Mouse (Mus musculus) ZHBTc4 (cell line): ENCODE data around the gene Ccdc88c.
A peak's percentile ranks its signal among the peaks of the same experiment; 100 is the strongest.

Experiments
- DNase-seq: peaks from one replicate; pipeline ENCODE4 v3.0.0-alpha.2; 2011; ENCODE audit warnings: low read depth, low spot score

The Ccdc88c gene

DNA sequence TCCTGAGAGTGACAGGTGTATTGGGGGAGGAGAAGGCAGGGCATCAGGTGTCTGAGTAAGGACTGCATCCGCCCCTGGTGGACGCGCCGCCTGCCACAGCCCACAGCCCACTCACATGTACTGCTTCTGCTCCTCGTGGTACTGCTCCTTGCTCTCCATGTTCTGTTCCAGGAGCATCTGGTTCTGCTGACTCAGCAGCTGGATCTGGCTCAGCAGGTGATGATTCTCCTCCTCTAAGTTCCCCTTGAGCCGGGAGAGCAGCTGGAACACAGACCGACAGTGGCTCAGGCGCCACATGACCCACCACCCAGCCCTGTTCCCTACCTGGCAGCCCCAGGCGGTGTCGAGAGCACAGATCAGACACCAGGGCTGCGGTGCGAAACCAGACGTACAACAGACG is 97.2 kb downstream of the Ccdc88c start:
- DNase-seq: no peak

DNA sequence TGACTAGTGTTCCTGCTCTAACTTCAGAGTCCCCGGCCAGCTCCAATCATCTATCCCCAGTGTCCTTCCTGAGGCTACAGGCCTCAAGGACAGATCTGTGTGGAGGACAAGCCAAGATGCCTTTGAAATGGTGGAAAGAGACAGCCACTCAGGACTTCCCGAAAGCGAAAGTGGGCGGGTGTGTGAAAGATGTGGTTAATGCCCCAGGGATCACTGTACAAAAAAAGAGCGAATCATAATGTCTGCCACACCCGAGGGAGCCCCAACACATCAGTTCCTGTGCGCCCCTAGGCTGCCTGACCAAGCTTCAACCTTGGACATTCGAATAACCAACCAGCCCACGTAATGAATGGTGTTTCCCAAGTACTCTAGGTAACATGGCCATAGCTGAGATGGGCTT is 100.6 kb downstream of the Ccdc88c start:
- no peak for DNase-seq

DNA sequence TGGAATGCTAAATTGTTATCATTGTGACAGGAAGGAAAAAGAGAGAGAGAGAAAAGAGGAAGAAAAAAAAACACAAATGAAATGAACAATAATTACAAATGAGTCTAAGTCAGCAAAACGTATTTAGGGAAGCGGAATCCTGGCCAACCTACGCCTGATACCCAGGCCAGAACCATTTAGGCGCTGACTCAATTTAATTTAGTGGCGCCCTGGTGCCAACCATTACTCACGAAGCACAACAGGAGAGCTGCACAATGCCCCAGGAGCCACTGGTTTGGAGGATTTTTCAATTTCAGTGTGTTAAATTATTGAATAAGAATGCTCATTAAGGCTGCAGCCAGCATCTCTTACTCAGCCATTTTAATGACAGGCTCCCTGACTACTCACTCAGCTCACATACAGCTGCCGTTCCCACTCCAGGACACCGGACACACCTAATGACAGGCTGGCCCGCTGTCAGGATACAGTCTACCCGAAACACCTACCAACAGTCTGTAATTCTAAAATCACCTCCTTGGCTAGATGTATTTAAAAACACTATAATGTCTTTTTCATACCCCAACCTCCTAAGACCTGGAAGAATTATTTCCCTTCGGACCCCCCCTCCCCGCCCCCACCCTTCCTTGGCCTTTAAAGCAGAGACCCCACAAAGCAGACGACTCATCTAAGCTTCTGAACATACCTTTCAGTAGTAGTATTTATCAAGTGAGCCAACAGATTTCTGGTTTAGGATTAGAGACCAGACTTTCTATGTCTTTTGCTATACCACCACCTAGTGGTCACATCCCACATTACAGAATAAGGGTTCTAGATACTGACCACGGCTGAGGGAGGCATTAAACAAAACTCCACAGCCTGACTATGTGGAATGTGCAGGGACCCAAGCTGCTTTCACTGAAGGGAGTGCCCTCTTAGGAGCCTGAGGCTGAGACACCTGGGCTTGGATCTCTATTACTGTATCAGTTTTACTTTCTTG is 102.9 kb downstream of the Ccdc88c start:
- peak; percentile 88 for DNase-seq

DNA sequence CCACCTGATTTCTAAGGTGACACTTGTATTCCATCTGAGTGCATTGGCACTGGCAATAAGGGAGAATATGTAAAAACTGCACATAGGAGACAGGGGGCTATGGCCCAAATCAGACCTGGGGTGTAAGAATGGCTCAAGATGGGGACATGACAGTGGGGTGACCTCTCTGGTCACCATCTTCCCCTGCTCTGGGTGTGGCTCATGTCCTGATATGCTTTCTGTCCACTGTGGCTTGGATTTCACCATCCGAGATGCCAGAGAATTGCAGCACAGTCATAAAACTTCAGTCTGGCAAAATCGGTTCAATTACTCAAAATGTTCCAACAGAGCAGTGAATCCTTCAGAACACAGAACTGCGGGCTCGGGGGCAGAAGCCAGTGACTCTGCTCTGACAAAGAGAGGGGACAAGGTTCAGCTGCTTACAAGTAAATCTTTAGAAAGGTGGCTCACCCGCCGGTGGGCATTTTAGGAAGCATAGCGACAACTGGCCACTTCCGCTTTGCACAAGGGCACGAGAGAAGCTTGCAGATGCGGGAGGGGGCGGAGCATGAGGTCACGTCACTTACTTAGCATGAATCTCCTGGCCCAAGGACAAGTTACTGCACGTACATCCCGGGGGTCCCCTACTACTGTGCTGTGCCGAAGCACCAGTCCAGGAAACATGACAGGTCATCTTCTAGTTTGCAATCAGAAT is 104.1 kb downstream of the Ccdc88c start:
- DNase-seq: no peak

DNA sequence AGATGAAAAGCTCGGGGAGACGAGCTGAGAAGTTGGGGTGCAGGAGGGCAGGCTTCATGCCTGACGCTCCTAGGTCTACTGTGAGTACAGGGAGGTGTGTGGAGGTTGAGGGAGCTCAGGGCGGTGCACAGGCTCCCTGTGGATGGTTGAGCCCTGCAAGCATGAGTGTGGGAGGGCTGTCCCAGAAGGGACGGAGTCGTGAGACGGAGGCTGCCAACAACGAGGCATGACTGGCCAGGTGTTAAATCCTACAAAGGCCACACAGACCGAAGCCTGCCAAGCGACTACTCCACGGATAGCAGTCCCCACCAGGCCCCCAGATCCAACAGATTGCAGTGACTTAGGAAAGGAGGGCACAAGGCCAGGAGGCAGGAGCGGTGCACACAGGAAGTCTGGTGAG is 118.1 kb downstream of the Ccdc88c start:
- DNase-seq: no peak

DNA sequence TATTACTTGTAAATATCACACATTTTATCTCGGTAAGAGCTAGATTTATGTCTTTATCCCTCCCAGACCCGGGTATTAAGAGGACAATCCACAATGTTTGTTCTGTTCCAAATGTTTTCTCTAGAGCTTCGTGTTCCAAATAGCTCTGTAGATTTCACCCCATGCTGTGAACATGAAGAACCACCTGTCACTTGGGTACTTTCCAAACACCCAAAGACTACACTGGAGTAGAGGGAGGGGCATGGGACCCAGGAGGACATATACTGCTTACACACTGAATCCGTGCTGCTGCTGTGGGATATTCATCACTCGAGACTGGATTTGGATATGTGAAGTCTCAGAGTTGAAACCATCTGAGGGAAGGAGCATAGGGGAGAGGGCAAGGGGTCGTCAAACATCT is 119.1 kb downstream of the Ccdc88c start:
- no peak for DNase-seq

DNA sequence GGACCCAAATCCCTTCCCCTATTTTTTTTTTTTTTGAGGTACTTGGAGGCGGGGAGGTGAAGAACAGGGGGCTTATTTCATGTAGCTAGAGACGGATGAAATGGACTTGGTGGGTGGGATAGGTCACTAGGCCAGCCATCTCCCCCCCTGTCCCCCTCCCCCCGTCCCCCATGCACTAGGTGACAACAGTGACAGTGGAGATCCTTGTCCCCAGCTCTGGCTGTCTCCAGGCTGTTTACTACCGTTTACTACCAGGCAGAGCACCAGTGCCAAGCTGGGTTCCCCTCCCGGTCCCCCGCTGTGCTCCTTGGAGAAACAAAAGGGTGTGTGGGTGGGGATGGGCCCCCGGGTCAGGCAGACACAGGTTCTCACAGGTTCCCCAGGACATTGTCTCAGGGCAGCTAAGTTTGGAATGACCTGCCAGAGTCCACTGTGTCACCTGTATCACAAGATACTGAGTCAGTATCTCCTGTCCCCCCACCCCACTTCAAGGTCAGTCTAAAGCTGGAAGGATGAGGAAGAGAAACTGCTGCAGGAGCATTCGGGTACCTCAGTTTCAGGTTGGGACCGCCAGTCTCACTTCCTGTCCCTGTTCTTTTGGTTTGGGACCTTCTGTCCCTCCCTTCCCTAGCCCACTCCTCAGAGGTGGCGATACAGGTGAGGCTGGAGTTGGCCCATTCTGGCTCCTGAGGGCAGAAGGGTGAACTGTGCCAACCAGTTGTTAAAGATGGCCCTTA is 120.4 kb downstream of the Ccdc88c start:
- DNase-seq: peak; percentile 70

DNA sequence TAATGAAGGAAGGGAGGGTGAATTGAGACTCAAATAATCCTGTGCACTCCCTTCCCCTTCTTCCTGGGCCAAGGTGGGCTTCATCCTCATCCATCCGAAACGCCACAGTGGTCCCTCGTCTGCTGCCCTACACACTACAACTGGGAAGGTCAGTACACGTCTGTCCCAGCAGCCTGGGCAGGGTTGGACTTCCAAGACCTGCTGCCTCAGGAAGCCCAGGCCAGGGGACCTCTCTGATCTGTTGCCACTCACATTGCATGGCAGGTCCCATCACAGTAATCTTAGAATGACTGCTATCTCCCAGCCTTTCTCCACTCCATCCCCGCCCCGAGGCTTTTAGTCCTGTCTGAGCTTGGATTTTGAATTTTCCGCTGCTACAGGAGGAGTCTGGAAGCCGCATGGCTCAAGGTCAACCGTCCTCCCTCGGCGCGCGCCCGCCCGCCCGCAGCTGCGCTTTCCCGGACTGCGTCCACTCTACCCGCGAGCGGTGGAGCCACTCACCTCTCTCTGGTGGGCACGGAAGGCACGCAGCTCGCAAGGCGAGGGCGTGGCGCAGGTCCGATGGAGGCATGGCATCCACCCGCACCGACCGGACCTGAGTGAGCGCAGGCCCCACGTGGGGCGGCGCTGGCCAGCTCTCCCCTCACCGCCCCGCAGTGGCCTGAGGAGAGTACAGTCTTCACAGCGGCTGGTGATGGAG is 121.1 kb downstream of the Ccdc88c start, which contains the start of gene Gpr68:
TSS of gene Gpr68 (minus strand) at position 601 of the 700 bp plus-strand sequence.
- DNase-seq: peak; percentile 39

DNA sequence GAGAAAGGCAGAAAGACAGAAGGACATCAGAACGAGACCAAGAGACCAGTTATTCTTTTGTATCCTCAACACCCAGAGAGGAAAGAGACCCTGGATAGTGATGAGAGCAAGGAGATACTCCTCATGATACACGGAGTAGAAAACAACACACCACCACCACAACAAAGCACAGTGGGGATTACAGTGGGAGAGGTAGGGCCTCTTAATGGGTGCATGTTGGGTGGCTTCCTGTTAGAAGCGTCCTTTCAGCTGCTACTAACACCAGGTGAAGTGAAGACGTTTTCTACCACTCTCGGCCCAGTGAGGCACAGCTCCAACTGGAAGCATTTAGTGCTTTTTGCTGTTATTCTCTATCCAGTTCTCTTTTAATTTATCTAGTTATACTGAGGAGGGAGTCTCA is 122.0 kb downstream of the Ccdc88c start:
- DNase-seq: no peak

DNA sequence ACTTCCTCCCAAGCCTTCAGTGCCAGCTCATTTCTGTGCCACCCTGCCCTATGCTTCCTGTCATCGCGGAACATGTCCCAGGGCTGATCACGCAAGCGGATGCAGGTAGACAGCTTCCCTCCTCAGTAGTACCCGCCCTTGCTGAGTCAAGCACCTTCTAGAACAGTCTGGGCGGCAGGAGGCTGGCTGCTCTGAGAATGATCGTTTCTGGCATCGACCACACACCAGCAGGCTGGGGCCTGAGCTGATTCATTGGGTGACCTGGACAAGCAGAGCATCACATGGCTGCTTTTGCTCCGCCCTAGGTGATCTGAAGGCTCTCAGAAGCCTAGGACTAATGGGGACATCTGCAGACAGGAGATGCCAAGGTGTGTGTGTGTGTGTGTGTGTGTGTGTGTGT is 125.1 kb downstream of the Ccdc88c start:
- peak; percentile 38 for DNase-seq

DNA sequence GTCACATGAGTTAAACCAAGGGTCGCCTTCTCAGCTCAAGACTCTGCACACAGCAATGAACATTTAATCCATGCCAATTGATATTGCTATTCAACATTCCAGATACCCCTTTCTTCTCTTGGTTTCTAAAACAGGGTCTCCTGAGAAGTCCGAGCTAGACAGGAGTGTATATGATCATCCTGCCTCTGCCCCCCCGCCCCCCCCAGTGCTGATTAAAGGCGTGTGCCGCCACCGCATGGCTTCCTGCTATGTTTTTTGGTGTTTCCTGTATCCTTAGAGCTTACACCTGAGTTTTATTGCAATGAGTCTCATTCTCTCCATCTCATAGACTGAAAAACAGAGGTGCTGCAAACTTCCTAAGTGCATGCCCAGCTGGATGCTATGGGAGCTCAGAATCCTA is 127.5 kb downstream of the Ccdc88c start:
- no peak for DNase-seq

DNA sequence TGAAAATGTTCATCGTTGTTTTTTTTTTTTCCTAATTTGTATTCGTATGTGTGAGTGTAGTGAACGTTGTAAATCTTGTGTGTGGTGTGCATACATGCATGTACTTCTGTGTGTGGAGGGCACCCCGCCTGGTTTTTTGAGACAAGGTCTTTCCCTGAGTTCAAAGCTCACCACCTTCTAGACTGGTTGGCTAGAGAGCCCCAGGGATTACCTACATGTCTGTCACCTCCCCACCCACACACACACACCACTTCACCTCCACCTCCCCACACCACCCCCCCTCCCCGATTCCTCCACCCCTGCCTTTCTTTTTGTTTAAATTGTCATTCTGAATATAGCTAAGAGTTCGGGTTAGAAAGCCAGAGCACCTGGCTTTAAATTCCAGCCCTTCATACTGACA is 128.0 kb downstream of the Ccdc88c start:
- no peak for DNase-seq

DNA sequence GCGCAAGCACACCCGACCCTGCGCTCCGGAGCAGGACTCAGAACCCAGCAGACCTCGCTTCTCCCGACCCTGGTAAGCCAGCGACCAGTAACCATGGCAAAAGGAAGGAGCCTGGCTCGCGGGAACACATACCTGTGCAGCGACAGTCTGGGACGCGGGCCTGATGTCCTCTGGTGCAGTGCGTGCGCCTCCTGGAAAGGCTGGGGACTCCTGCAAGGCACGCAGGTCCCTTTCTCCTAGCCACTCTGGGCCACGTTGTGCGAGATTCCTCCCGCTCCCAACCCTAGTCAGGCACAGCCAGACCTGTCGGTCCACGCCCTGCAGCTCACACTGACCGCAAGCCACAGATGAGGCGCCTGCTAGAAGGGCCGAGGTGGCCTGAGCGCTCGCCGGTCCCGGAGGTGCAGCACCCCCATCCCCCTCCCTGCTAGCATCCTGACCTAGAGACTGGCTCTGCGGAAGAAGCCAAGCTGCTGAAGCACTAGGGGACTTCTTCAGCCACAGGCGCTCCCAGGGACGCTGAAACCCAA is 129.7 kb downstream of the Ccdc88c start:
- peak; percentile 42 for DNase-seq

DNA sequence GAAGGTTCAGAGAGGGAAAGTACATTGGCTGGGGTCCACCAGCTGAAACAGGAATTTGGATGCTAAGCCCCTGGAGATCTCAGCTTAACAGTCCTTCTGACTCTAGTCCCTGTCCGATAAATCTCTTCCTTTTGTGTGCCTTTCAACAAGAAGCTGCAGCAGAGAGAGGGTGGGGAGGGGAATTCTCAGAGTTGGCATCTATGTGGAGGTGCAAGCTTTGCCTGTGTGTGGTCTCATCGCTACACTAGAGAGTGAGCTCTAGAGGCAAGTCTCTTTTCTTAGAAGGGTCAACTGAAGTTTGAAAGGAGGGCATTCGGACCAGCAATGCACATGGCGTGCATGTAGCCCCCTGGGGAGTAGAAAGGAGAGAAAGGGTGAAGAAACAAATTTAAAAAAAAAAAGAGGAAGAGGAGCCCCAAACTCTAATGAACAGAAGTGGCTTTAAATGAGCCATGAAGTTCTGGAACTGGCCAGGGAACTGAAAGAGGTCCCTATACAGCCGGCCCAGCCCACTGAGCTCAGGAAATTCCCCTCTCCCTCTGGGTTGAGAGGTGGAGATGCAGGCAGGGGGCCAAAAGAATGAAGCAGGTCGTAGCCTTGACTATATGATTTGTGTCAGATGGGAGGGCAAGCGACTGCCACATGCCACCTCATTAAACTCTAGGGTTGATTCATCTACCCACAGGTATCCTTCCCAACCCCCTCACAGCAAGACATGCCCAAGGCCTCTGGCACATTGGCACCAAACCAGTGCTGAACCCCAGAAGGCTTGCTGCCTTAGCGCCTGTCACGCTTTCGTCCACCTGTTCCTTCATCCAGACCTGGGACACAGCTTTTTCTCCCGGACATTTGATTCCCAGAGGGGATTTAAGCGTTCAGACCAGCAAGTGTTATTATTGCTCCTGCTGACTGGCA is 130.9 kb downstream of the Ccdc88c start:
- DNase-seq: no peak

DNA sequence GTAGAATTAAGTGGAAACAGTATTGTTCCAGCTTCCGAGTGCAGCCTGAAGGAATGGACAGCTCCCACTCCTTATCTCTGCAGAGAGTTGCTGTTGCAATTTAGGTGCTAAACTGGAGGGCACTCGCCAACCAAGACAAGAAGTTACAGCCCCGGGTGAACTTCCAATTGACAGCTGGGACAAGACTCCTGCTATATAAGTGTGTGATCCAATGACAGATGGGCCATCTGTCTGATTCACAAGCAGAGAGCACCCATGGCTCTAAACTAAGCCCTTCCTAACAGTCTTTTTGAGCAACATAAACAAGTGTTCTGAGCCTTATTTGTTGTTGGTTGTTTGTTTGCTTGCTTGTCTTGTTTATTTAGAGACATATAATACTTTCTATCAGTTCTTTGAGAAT is 132.2 kb downstream of the Ccdc88c start:
- DNase-seq: no peak

DNA sequence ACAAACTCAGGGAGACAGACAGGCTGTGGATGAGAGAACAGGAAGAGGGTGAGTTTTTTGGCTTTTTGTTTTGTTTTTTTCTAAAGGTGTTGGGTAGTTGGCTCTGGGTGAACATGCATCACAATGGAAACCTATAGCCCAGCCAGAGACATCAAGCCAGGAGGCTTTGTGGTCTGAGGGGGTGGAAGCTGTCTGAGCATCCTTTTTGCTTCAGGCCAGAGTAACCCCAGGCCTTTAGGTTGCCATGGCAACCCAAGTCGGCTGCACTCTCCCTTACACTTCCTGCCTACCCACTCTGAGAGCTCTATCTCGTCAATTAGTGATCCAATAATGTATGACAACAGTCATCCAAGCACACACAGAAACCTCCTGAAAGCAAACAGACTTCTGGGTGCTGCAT is 133.4 kb downstream of the Ccdc88c start:
- peak; percentile 36 for DNase-seq

DNA sequence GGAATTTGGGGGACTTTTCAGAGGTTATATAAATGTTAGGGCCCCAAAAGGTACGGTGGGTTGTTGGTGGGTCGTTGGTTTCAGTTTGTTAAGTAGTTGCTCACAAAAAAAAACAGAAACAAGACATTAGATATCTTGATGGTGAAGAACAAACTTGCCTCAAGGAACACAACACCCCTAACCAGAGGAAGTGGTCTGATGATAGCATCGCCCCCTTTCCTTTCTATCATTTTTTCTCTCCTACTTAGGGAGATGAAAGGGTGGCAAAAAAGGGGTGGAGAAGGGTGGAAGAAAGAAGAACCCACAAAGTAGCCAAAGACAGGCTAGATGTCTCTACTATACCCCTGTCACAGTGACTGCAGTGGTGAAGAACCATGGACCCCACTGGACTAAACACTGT is 138.3 kb downstream of the Ccdc88c start:
- no peak for DNase-seq

DNA sequence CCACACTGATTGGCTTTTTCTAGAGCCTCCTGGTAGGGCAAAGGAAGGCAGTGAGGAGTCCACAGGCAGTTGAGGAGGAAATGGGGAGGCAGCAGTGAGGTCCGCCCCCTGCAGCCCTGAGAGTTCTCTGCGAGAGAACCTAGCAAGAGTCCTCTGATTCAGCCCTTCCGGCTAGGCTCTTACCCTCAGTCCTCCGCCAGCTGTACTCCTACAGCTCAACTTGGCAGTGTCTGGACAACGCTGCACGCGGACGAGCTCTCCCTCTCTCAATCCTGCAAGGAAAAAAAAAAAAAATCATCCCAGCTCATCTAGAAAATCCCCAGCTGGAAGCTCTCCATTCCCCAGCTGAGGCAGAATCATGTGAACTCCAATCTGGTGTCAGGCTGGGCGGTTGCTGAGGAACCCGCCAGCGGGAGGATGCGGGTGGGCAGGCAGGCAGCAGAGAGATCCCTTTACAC is 141.0 kb downstream of the Ccdc88c start:
- DNase-seq: peak; percentile 38

DNA sequence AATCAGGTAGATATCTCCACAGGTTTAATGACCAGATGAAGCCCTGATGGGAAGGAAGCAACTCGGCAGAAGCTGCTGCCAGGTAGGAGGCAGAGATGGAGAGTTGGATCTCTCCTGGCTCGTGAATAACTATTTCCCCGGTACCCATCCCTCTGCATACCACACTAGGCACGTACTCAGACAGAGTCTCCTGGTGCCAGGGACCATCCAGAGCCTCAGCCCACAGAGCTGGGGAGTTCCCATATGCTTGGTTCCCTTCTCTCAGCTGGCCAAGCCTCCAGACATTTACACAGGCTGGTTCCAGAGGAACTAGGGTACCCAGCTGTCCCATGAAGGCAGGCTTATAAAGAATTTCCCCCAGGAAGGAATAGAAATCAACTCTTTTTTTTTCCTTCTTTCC is 142.0 kb downstream of the Ccdc88c start:
- no peak for DNase-seq

DNA sequence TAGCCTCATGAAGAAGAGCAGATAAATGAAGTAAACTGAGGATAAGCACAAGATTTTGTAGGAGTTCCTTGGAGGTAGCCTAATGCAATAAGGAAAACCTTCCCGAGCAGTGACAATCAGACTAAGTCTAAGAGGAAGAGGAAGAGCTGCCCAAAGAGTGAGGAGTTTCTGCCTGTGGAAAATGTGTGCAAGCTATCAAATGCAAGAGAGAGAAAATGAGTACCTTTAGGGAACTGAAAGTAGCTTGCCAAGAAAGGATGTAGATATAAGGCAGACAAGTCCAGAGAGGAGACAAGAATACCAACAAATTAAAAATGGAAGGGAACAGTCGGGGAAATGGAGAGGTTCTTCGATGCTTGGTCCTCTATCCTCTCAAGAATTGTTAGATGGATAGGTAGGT is 143.3 kb downstream of the Ccdc88c start:
- DNase-seq: no peak
